Mouse (Mus musculus) embryonic fibroblast, embryonic 13.5 days (primary cell): Measurements from ENCODE around the gene Sun2.

Experiments used
- CTCF ChIP-seq: IDR thresholded peaks from 2 replicates; pipeline ENCODE4 v1.5.1; 2011; ENCODE audit warnings: mild to moderate bottlenecking, control low read depth, low read length, moderate library complexity, borderline replicate concordance; ENCODE audit not compliant: insufficient read depth
- POLR2A ChIP-seq: IDR thresholded peaks from 2 replicates; pipeline ENCODE4 v1.6.1; 2011; ENCODE audit warnings: low read depth, mild to moderate bottlenecking, control low read depth, low read length, moderate library complexity

- no peak for TF ChIP-seq POLR2A
- no peak for TF ChIP-seq CTCF
Observed at GRCm38 (mm10) chr15:79750266-79750665, 7.9 kb upstream of the Sun2 start.
